Mouse (Mus musculus): ENCODE results near the gene H2-Ab1. TPM values are rescaled to one million over a fixed set of nuclear protein-coding genes. Genes with fewer than 3 reads are reported as not detected.

Gene H2-Ab1
- polyA plus RNA-seq, 1 experiment from 2014 or later: 13.5 TPM

Other genes starting within 250 kb of the H2-Ab1 start
- 3.9 and 4.4 TPM in 2 replicates for gene Ring1, start 233.0 kb upstream of the H2-Ab1 start, polyA plus RNA-seq (2014; fragmentation: Nextera tagmentation; extraction: Ambion mirVana)
- gene H2-Ke6, start 229.6 kb upstream of the H2-Ab1 start, polyA plus RNA-seq (2014; fragmentation: Nextera tagmentation; extraction: Ambion mirVana): 29.4 and 35.5 TPM in 2 replicates
- 61.4 and 67.2 TPM in 2 replicates for gene Slc39a7, start 226.0 kb upstream of the H2-Ab1 start, polyA plus RNA-seq (2014; fragmentation: Nextera tagmentation; extraction: Ambion mirVana)
- gene Rxrb, start 225.9 kb upstream of the H2-Ab1 start, polyA plus RNA-seq (2014; fragmentation: Nextera tagmentation; extraction: Ambion mirVana): 13.8 and 14.6 TPM in 2 replicates
- gene Col11a2, start 218.3 kb upstream of the H2-Ab1 start, polyA plus RNA-seq (2014; fragmentation: Nextera tagmentation; extraction: Ambion mirVana): 0.31 and 0.70 TPM in 2 replicates
- gene H2-Oa, start 165.3 kb upstream of the H2-Ab1 start, polyA plus RNA-seq (2014; fragmentation: Nextera tagmentation; extraction: Ambion mirVana): 0.34 and 1.2 TPM in 2 replicates
- gene H2-DMa, start 138.1 kb upstream of the H2-Ab1 start, polyA plus RNA-seq (2014; fragmentation: Nextera tagmentation; extraction: Ambion mirVana): 6.2 and 8.1 TPM in 2 replicates
- gene Brd2, start 135.1 kb upstream of the H2-Ab1 start, polyA plus RNA-seq (2014; fragmentation: Nextera tagmentation; extraction: Ambion mirVana): 59.7 and 105 TPM in 2 replicates
- 0.20 TPM in 1 of 2 replicates, not detected in the other for gene H2-DMb2, start 114.4 kb upstream of the H2-Ab1 start, polyA plus RNA-seq (2014; fragmentation: Nextera tagmentation; extraction: Ambion mirVana)
- 0.27 and 0.29 TPM in 2 replicates for gene H2-DMb1, start 104.6 kb upstream of the H2-Ab1 start, polyA plus RNA-seq (2014; fragmentation: Nextera tagmentation; extraction: Ambion mirVana)
- 0.63 and 0.86 TPM in 2 replicates for gene Tap1, start 70.1 kb upstream of the H2-Ab1 start, polyA plus RNA-seq (2014; fragmentation: Nextera tagmentation; extraction: Ambion mirVana)
- gene Psmb9, start 69.9 kb upstream of the H2-Ab1 start, polyA plus RNA-seq (2014; fragmentation: Nextera tagmentation; extraction: Ambion mirVana): 0.42 and 0.59 TPM in 2 replicates
- gene Psmb8, start 60.0 kb upstream of the H2-Ab1 start, polyA plus RNA-seq (2014; fragmentation: Nextera tagmentation; extraction: Ambion mirVana): 1.5 and 2.5 TPM in 2 replicates
- 0.44 and 1.4 TPM in 2 replicates for gene Tap2, start 54.2 kb upstream of the H2-Ab1 start, polyA plus RNA-seq (2014; fragmentation: Nextera tagmentation; extraction: Ambion mirVana)
- not detected in 2 replicates for gene H2-Ob, start 18.8 kb upstream of the H2-Ab1 start, polyA plus RNA-seq (2014; fragmentation: Nextera tagmentation; extraction: Ambion mirVana)
- gene H2-Aa, start 30.1 kb downstream of the H2-Ab1 start, polyA plus RNA-seq (2014; fragmentation: Nextera tagmentation; extraction: Ambion mirVana): not detected in 2 replicates
- gene H2-Eb1, start 48.2 kb downstream of the H2-Ab1 start, polyA plus RNA-seq (2014; fragmentation: Nextera tagmentation; extraction: Ambion mirVana): 1.5 and 2.3 TPM in 2 replicates
- not detected in 2 replicates for gene H2-Eb2, start 68.0 kb downstream of the H2-Ab1 start, polyA plus RNA-seq (2014; fragmentation: Nextera tagmentation; extraction: Ambion mirVana)
- not detected in 2 replicates for gene Btnl2, start 97.1 kb downstream of the H2-Ab1 start, polyA plus RNA-seq (2014; fragmentation: Nextera tagmentation; extraction: Ambion mirVana)
- gene Btnl1, start 119.4 kb downstream of the H2-Ab1 start, polyA plus RNA-seq (2014; fragmentation: Nextera tagmentation; extraction: Ambion mirVana): not detected in 2 replicates
- gene BC051142, start 141.1 kb downstream of the H2-Ab1 start, polyA plus RNA-seq (2014; fragmentation: Nextera tagmentation; extraction: Ambion mirVana): not detected in 2 replicates
- not detected in 2 replicates for gene Btnl4, start 219.6 kb downstream of the H2-Ab1 start, polyA plus RNA-seq (2014; fragmentation: Nextera tagmentation; extraction: Ambion mirVana)

All from heart, embryonic 11.5 days (tissue).